Mouse (Mus musculus): ENCODE measurements around the gene Slc7a7. TPM values are rescaled to one million over a fixed set of nuclear protein-coding genes. Genes with fewer than 3 reads are reported as not detected.

Gene Slc7a7
- 11.0 and 11.4 TPM in 2 replicates for polyA plus RNA-seq (2015; fragmentation: Nextera tagmentation; extraction: Ambion mirVana)

DNA sequence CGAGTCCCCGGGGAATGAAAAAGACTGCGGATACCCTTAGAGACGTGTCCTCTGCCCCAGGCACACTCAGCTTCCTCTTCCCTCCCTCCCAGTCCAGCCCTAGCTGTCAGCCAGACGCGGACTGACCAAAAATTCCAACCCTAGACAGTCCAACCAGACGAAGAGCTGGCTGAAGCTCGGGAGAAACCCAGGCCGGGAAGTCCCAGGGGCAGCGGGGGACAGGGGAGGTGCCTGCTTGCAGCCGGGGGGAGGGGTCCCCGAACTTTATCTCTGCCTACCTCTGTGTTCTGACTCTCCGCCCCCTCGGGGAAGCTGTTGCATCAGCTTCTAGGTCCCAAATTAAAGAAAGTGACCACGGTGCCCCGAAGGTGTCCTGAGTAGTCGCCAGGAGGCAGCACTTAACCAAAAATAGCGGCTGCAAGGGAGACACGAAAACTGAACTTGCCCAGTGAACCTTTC is at the start of gene Slc7a7:
Gene Slc7a7, minus strand, starts transcription at position 158 of the 459 bp plus-strand sequence.
- WGBS, result 6% methylated on average over 19 of the region's 19 CpGs
- Histone ChIP-seq H3K36me3 (no peaks in the 10 kb centered on the region), H3K27ac (no peak within 1 kb of the TSS), H3K4me3 (replicated peaks) (peak within 1 kb of the TSS; percentile 21), H3K4me1 (peaks cover 38% of the 10 kb centered on the region), H3K9me3 (replicated peaks) (no peaks in the 10 kb centered on the region), H3K27me3 (0 out of 2 replicates have a peak, but pooled peaks cover 4% of the 10 kb centered on the region), H3K4me2 (peak within 1 kb of the TSS; percentile 44), H3K9ac (0 out of 2 replicates have a peak within 1 kb of the TSS, but pooled peaks have one; percentile 16)
- 0 out of 2 replicates have a peak, but pooled peaks have one; percentile 26 for ATAC-seq (replicated peaks; ENCODE audit: low FRiP score)

DNA sequence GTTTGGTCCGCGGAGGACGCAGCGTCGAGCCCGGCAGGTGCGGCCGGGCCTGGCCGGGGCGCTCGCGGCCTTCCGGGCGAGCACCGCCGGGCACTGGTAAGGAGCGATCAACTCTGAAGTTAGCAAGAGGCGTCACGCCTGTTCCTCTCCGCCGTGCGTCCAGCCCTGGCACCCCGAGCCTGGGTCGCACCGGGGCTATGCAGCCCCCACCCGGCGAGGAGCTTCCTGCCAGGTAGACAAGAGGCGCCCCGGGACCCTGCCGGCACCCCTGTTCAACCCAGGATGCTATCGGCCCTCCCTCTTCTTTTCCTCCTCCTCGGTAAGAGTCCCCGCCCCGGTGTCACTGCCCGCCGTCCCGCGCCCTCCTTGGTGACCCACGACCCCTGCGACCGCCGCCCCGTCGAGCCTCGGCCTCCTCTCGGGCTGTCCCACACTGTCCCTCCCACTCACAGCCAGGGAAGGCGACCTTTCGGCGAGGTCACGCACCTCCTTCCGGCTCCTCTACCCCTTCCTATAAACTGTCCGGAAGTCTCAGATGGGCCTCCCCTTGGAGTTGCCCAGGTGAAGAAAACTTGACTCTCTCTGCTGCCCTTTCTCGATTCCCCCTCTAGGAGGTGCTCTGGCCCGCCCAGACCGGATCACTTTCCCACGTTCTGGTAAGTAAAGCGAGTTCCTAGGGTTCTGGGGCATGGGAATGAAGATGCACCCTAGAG is 46.9 kb upstream of the Slc7a7 start:
- peaks cover 39% of the 10 kb centered on the region for H3K36me3 ChIP-seq
- H3K9me3 ChIP-seq (replicated peaks), result no peaks in the 10 kb centered on the region
- peak; percentile 83 for ATAC-seq (replicated peaks; ENCODE audit: low FRiP score)
- peak overlapping the region; percentile 90 for H3K4me3 ChIP-seq (replicated peaks)
- no peaks in the 10 kb centered on the region for H3K27me3 ChIP-seq
- H3K9ac ChIP-seq, result peak overlapping the region; percentile 86
- under 1% methylated on average over 53 of the region's 57 CpGs for WGBS
- peak overlapping the region; percentile 77 for H3K4me2 ChIP-seq
- peaks cover 16% of the 10 kb centered on the region for H3K4me1 ChIP-seq
- H3K27ac ChIP-seq, result peak overlapping the region; percentile 92

DNA sequence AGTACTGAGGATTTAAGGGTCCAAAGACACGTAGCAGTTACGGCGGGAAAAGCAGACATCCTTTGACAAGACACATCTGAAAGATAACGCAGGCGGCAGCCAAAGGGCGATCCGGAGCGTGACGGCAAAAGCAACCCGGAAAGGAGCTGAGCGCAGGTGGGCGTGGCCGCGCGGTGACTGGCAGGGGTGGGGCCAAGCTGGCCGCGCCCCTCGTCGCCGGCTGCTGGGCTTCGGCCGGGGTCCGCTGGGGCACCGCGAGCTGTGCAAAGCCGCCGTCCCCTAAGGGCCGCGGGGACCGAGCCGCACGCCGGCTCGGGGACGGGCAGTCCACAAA is 46.3 kb upstream of the Slc7a7 start, which contains the start of gene Lrp10:
Gene Lrp10, plus strand, starts transcription at position 179 of the 334 bp plus-strand sequence.
- Histone ChIP-seq H3K4me1 (peaks cover 16% of the 10 kb centered on the region), H3K4me2 (peak within 1 kb of the TSS; percentile 77), H3K27me3 (no peaks in the 10 kb centered on the region), H3K27ac (peak within 1 kb of the TSS; percentile 92), H3K4me3 (replicated peaks) (peak within 1 kb of the TSS; percentile 90), H3K36me3 (peaks cover 34% of the 10 kb centered on the region), H3K9me3 (replicated peaks) (no peaks in the 10 kb centered on the region), H3K9ac (peak within 1 kb of the TSS; percentile 86)
- ATAC-seq (replicated peaks; ENCODE audit: low FRiP score), result peak; percentile 92
- under 1% methylated on average over 35 of the region's 35 CpGs for WGBS

DNA sequence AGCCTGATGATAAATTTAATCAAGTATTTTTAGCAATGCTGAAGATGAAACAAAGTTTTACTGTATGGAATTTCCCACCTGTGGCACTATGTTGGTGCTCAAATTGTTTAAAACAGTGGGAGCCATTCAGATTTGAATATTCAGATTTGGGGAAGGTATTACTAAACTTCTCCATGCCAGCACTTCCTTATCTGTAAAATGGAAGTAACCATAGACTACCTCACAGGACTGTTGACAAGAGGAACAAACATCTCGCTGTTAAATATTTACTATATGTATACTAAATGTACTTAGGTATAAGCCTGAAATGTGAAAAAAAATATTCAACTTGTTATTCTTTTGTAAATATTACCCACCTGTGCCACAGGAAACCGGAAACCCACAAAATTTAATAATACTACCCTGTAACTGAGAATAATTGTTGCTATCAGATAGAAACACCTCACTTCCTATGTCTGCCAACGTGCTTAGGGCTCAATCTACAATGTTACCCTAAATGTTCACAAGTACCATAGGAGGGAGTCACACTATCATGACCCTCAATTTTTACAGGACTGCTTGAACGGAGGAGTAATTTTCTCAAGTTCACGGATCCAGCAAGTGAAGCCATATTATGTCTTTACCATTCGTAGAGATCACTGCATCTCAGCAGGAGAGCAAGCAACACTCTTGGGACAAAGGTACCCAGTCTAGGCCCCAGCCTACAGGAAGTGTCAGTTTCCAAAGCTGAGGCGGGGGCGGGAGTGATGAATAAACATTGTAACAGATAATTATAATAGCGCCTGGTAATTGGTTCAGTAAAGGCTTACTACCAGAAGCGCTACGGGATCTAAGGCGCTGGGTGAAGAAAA is 45.8 kb upstream of the Slc7a7 start:
- 13% methylated on average over 12 of the region's 12 CpGs for WGBS
- H3K4me2 ChIP-seq, result peak overlapping the region; percentile 77
- H3K36me3 ChIP-seq, result peaks cover 28% of the 10 kb centered on the region
- H3K4me1 ChIP-seq, result peaks cover 16% of the 10 kb centered on the region
- peak overlapping the region; percentile 92 for H3K27ac ChIP-seq
- H3K4me3 ChIP-seq (replicated peaks), result peak overlapping the region; percentile 90
- no peaks in the 10 kb centered on the region for H3K9me3 ChIP-seq (replicated peaks)
- ATAC-seq (replicated peaks; ENCODE audit: low FRiP score), result peak; percentile 47
- H3K27me3 ChIP-seq, result no peaks in the 10 kb centered on the region
- H3K9ac ChIP-seq, result peak overlapping the region; percentile 86

DNA sequence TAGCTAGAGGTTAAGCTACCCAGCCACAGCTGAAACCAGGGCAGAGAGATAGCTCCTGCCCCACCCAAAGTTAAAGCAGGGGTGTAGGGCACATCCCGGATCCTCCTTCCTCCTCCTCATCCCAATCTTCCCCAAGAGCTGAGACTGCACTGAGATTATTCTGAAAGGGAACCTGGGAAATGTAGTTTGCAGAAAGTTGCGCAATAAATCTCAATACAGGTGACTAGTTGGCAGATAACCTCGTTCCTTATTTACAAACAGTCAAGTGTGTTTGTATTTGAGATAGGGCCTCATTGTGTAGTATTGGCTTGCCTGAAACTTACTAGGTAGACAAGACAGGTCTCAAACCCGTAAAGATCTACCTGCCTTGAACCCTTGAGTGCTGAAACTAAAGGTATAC is 44.6 kb upstream of the Slc7a7 start:
- Histone ChIP-seq H3K4me2 (no peak overlapping the region), H3K27me3 (no peaks in the 10 kb centered on the region), H3K27ac (no peak overlapping the region), H3K9ac (no peak overlapping the region), H3K4me3 (replicated peaks) (no peak overlapping the region), H3K9me3 (replicated peaks) (no peaks in the 10 kb centered on the region), H3K36me3 (peaks cover 16% of the 10 kb centered on the region), H3K4me1 (peaks cover 16% of the 10 kb centered on the region)
- ATAC-seq (replicated peaks; ENCODE audit: low FRiP score), result no peak
- WGBS, result 80% methylated on average over 4 of the region's 4 CpGs

DNA sequence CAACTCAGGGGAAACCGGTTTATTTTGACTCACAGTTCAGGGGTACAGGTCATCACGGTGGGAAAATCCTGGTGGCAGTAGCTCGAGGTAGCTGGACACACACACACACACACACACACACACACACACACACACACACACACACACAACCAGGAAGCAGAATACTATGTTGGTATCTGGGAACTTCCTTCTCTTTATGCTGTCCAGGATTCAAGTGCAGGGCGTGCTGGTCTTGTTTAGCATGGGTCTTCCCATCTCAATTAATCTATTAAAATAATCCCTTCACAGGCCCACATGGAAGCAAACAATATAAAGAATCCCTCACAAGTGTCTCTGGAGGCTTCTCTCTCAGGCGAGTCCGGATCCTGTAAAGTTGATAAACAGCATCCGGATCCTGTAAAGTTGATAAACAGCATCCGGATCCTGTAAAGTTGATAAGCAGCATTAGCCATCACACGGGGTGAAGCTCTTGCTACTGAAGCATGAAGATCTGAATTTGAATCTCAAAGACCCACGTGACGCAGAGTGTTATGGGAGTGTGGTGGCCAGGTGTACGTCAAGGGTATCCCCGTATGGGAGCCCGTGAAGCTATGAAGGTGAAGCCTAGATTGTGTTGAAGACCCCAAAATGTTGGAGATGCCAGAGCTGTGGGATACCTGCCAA is 40.5 kb upstream of the Slc7a7 start:
- H3K27me3 ChIP-seq, result no peaks in the 10 kb centered on the region
- H3K9ac ChIP-seq, result no peak overlapping the region
- H3K9me3 ChIP-seq (replicated peaks), result no peaks in the 10 kb centered on the region
- no peaks in the 10 kb centered on the region for H3K36me3 ChIP-seq
- H3K4me3 ChIP-seq (replicated peaks), result no peak overlapping the region
- H3K4me1 ChIP-seq, result no peaks in the 10 kb centered on the region
- H3K4me2 ChIP-seq, result no peak overlapping the region
- no peak for ATAC-seq (replicated peaks; ENCODE audit: low FRiP score)
- H3K27ac ChIP-seq, result no peak overlapping the region
- WGBS, result 83% methylated on average over 14 of the region's 14 CpGs

DNA sequence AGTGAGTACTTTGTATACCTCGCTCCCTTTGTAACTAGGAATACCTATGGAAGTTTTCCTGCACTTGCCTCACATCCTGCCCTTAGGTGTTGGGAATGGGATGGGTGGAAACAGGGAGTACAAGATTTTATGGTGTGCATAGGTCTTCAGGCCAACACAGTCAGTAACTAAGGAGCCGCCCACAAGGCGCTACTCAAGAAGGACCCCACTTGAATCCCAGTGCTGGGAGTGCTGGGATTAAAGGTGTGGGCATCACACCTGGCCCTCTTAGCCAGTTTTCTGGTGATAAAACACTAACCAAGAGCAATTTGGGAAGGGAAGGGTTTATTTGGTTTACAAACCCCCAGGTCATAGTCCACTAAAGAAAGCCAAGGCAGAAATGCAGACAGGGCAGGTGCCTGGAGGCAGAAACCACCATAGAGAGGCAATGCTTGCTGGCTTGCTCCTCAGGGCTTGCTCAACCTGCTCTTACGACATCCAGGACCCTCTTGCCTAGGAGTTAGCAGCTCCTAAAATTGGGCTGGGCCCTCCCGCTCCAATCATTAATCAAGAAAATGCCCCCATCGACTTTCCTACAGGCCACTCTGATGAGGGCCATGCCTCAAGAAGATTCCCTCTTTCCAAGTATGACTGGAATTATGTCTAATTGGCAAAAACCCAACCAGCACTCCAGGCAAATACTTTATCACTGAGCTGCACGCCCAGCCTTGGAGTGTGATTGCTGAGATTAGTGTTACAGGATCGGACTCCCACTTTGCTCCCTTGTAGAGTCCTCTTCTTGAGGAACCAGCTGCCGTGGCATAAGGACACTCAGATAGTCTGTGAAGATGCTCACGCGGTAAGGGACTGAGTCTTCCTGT is 37.3 kb upstream of the Slc7a7 start:
- Histone ChIP-seq H3K4me3 (replicated peaks) (no peak overlapping the region), H3K4me1 (no peaks in the 10 kb centered on the region), H3K27ac (no peak overlapping the region), H3K27me3 (no peaks in the 10 kb centered on the region), H3K4me2 (no peak overlapping the region), H3K36me3 (no peaks in the 10 kb centered on the region), H3K9me3 (replicated peaks) (no peaks in the 10 kb centered on the region), H3K9ac (no peak overlapping the region)
- 78% methylated on average over 11 of the region's 11 CpGs for WGBS
- ATAC-seq (replicated peaks; ENCODE audit: low FRiP score), result no peak

DNA sequence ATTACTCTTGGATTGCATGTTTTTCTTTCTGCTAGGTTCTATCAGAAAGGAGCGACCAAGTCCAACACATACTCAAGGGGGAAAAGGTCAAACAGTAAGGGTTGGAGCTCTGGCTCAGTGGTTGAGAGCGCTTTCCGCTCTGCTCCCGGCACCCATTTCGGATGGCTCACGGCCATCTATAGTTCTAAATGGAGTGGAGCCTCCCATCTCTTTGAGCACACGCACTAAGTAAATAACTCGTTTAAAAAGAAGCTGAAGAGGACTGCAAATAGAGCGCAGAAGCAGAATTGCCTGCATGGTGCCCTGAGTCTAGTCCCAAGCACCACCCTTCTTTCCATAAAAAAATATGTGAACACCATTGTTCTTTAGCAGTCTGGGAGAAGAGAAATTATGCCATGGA is 36.0 kb upstream of the Slc7a7 start:
- WGBS, result 87% methylated on average over 9 of the region's 9 CpGs
- H3K9ac ChIP-seq, result no peak overlapping the region
- H3K27me3 ChIP-seq, result no peaks in the 10 kb centered on the region
- H3K4me3 ChIP-seq (replicated peaks), result no peak overlapping the region
- no peaks in the 10 kb centered on the region for H3K9me3 ChIP-seq (replicated peaks)
- no peaks in the 10 kb centered on the region for H3K36me3 ChIP-seq
- H3K27ac ChIP-seq, result no peak overlapping the region
- 0 out of 2 replicates have a peak, but pooled peaks cover 6% of the 10 kb centered on the region for H3K4me1 ChIP-seq
- ATAC-seq (replicated peaks; ENCODE audit: low FRiP score), result no peak
- H3K4me2 ChIP-seq, result no peak overlapping the region

DNA sequence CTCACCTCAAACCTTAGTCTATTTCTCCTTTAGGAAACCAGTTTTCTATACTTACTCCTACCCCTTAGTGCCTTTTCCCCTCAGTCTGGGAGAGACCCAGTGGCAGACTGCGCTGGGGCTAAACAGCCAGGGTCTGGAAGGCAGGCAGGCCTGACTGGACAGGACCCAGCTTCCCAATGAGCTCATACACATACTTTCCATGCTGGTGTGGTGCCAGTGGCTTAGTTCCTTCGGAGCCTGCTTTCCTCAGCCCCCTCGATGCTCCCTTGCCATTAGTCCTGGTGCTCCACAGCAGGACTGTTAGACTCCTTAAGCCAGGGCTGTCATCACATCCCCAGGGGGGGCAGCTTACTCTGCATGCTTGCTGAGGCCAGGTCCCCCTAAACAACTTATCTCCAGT is 27.9 kb upstream of the Slc7a7 start:
- Histone ChIP-seq H3K27ac (no peak overlapping the region), H3K9me3 (replicated peaks) (no peaks in the 10 kb centered on the region), H3K36me3 (peaks cover 19% of the 10 kb centered on the region), H3K4me1 (peaks cover 24% of the 10 kb centered on the region), H3K9ac (no peak overlapping the region), H3K4me3 (replicated peaks) (no peak overlapping the region), H3K27me3 (no peaks in the 10 kb centered on the region), H3K4me2 (no peak overlapping the region)
- no peak for ATAC-seq (replicated peaks; ENCODE audit: low FRiP score)
- whole genome bisulfite sequencing, result 70% methylated on average over 3 of the region's 3 CpGs

DNA sequence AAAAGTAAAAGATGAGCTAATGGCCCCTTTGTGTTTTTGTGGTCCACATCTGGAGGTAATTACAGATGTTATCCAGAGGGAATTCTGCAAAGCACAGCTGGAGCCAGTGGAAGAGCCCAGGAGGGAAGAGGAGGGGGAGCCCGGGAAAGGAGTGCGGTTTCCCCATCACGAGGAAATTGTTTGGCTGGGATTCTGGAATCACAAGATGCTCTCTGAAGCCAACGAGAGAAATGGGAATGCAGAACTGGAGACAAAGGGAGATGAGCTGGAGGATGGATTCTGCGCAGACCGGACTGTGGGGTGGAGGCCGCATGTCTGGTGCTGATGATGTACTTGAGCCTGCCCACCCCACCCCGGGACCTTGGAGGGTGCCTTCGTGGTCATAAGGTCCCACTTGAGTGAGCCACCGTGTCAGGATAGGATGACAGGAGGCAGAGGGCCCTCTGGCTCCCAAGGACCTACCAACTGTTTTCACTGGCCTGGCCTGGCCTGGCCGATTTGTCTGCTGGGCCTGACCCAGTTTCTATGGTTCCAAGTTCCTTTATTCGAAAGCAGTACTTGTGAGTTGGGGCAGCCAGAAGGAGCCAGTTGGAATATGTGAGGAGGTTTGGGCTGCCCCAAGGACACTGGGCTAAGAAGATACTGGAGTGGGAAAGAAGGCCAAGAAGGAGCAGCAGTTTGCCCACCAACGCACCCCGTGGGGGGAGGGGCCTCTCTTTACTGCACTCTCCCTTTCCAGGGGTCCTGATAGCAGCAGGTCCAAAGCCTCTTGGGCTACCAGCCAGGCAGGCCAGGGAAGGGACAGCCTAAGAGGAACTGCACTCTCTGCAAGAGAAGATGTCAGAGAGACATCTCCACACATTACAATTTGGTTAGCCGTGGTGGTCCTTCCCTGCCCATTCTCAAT is 26.4 kb upstream of the Slc7a7 start:
- ATAC-seq (replicated peaks; ENCODE audit: low FRiP score), result no peak
- Histone ChIP-seq H3K27me3 (no peaks in the 10 kb centered on the region), H3K9me3 (replicated peaks) (no peaks in the 10 kb centered on the region), H3K4me3 (replicated peaks) (no peak overlapping the region), H3K27ac (peak overlapping the region; percentile 63; the same call in 1 of the 2 replicates), H3K9ac (no peak overlapping the region), H3K36me3 (peaks cover 34% of the 10 kb centered on the region), H3K4me1 (peaks cover 21% of the 10 kb centered on the region), H3K4me2 (no peak overlapping the region)
- WGBS, result 64% methylated on average over 15 of the region's 15 CpGs
